Mouse (Mus musculus) C2C12 (cell line): ENCODE results near the gene Lrp10.

Source experiments
- CEBPB ChIP-seq: IDR thresholded peaks from one replicate; pipeline ENCODE4 v1.6.1; 2011; ENCODE audit warnings: low read depth, mild to moderate bottlenecking, control low read depth, moderate library complexity
- CTCF ChIP-seq: IDR thresholded peaks from one replicate; pipeline ENCODE4 v1.5.1; 2011; ENCODE audit not compliant: control insufficient read depth, insufficient read depth, insufficient read length
- FOSL1 ChIP-seq: IDR thresholded peaks from one replicate; pipeline ENCODE4 v1.8.0; 2011; ENCODE audit warnings: mild to moderate bottlenecking, low read length; ENCODE audit not compliant: poor library complexity, insufficient read depth, severe bottlenecking
- MAX ChIP-seq: IDR thresholded peaks from one replicate; pipeline ENCODE4 v1.6.1; 2011; ENCODE audit warnings: mild to moderate bottlenecking, control low read depth
- MYOD1 ChIP-seq: IDR thresholded peaks from one replicate; pipeline ENCODE4 v1.6.1; 2011; ENCODE audit warnings: low read depth; ENCODE audit not compliant: control insufficient read depth, insufficient read length
- MYOG ChIP-seq: IDR thresholded peaks from one replicate; pipeline ENCODE4 v1.6.1; 2011; ENCODE audit not compliant: control insufficient read depth, insufficient read length; ENCODE audit errors: extremely low read depth
- USF1 ChIP-seq: IDR thresholded peaks from one replicate; pipeline ENCODE4 v1.6.1; 2011; ENCODE audit warnings: low read depth, mild to moderate bottlenecking, control low read depth, moderate library complexity

GRCm38 (mm10) chr14:54416830-54417229, 47.1 kb upstream of the Lrp10 start:
- no peak for TF ChIP-seq MYOG
- TF ChIP-seq CTCF = no peak
- no peak for TF ChIP-seq USF1
- no peak for TF ChIP-seq CEBPB
- TF ChIP-seq MYOD1 = no peak
- no peak for TF ChIP-seq MAX
- TF ChIP-seq FOSL1 = no peak
